Mouse (Mus musculus) forebrain, embryonic 10.5 days (tissue): ENCODE data around the gene Zfp768. TPM values are rescaled to one million over a fixed set of nuclear protein-coding genes. Genes with fewer than 3 reads are reported as not detected.
"Not testable (repeated sequence)": the region's sequence is repeated elsewhere in the genome, so short reads cannot be mapped to it uniquely, and the experiment has no call there.

Experiments
- DNase-seq: peaks from one replicate; pipeline ENCODE4 v3.0.0-alpha.2; 2017; ENCODE audit warnings: low spot score; ENCODE audit errors: extremely low spot score
- H3K27ac ChIP-seq: fragments of 300-500 bp; sonication (generic); 2 replicates; pipeline ENCODE4 v1.5.1; 2016; ENCODE audit warnings: mild to moderate bottlenecking
- H3K27me3 ChIP-seq: fragments of 300-500 bp; sonication (generic); 2 replicates; pipeline ENCODE4 v1.6.1; 2016; ENCODE audit warnings: mild to moderate bottlenecking; ENCODE audit not compliant: poor library complexity, severe bottlenecking
- H3K36me3 ChIP-seq: fragments of 300-500 bp; sonication (generic); replicated peaks from 2 replicates; pipeline ENCODE4 v1.6.1; 2016; ENCODE audit warnings: mild to moderate bottlenecking, moderate library complexity
- H3K4me1 ChIP-seq: fragments of 300-500 bp; sonication (generic); 2 replicates; pipeline ENCODE4 v1.6.1; 2016
- H3K4me3 ChIP-seq: fragments of 300-500 bp; sonication (generic); 2 replicates; pipeline ENCODE4 v1.5.1; 2016; ENCODE audit warnings: mild to moderate bottlenecking, moderate library complexity
- H3K9me3 ChIP-seq: fragments of 300-500 bp; sonication (generic); 2 replicates; pipeline ENCODE4 v1.6.1; 2016; ENCODE audit warnings: mild to moderate bottlenecking, moderate library complexity
- WGBS: fragments of 180-500 bp; shearing (Covaris S2); methylation state at CpG from one replicate; pipeline ENCODE4 v1.1.7; 2016; 5-methylcytosine and 5-hydroxymethylcytosine counted together
- polyA plus RNA-seq: library from polyadenylated mRNA; unstranded; fragments of >200 nt; fragmentation: Nextera tagmentation; extraction: Ambion mirVana; gene quantifications from 2 replicates; pipeline ENCODE4 v1.2.1, GENCODE M21; 2016

Gene Zfp768
- polyA plus RNA-seq, 1 experiment from 2014 or later: 17.6 TPM

GRCm38 (mm10) chr7:127371870-127372269 is 26.5 kb upstream of the Zfp768 start:
- not testable (repeated sequence) for H3K27ac ChIP-seq, H3K4me3 ChIP-seq, H3K9me3 ChIP-seq, H3K4me1 ChIP-seq, DNase-seq, H3K27me3 ChIP-seq
- WGBS: 83% methylated on average over 3 of the region's 3 CpGs
- peaks cover 31% of the 10 kb centered on the region for H3K36me3 ChIP-seq

GRCm38 (mm10) chr7:127371213-127371612 is 25.8 kb upstream of the Zfp768 start:
- 90% methylated on average over 2 of the region's 2 CpGs for WGBS
- H3K4me3 ChIP-seq: no peak overlapping the region
- H3K27me3 ChIP-seq: no peaks in the 10 kb centered on the region
- H3K27ac ChIP-seq: no peak overlapping the region
- H3K9me3 ChIP-seq: peaks cover 7% of the 10 kb centered on the region; the same call in 1 of the 2 replicates
- H3K36me3 ChIP-seq: peaks cover 31% of the 10 kb centered on the region
- no peak for DNase-seq
- H3K4me1 ChIP-seq: peaks cover 10% of the 10 kb centered on the region

GRCm38 (mm10) chr7:127366249-127366648 is 20.9 kb upstream of the Zfp768 start:
- Histone ChIP-seq H3K4me3 (no peak overlapping the region), H3K36me3 (no peaks in the 10 kb centered on the region), H3K27me3 (peaks cover 40% of the 10 kb centered on the region), H3K9me3 (no peaks in the 10 kb centered on the region), H3K4me1 (peaks cover 12% of the 10 kb centered on the region), H3K27ac (no peak overlapping the region)
- whole genome bisulfite sequencing: 88% methylated on average over 3 of the region's 3 CpGs
- DNase-seq: no peak

GRCm38 (mm10) chr7:127364166-127364565 is 18.8 kb upstream of the Zfp768 start:
- no peaks in the 10 kb centered on the region for H3K36me3 ChIP-seq
- no peak for DNase-seq
- no peak overlapping the region for H3K27ac ChIP-seq
- peak overlapping the region; percentile 52 for H3K4me3 ChIP-seq
- H3K4me1 ChIP-seq: peaks cover 12% of the 10 kb centered on the region
- H3K9me3 ChIP-seq: no peaks in the 10 kb centered on the region
- WGBS: 49% methylated on average over 4 of the region's 4 CpGs
- peaks cover 51% of the 10 kb centered on the region for H3K27me3 ChIP-seq

- Histone ChIP-seq H3K36me3 (no peaks in the 10 kb centered on the region), H3K27me3 (peaks cover 51% of the 10 kb centered on the region), H3K27ac (peak overlapping the region; percentile 68), H3K4me3 (peak overlapping the region; percentile 52), H3K9me3 (no peaks in the 10 kb centered on the region), H3K4me1 (peaks cover 12% of the 10 kb centered on the region)
- peak; percentile 42 for DNase-seq
- under 1% methylated on average over 24 of the region's 24 CpGs for WGBS
Measured at GRCm38 (mm10) chr7:127363475-127363921, 18.1 kb upstream of the Zfp768 start.

- H3K36me3 ChIP-seq, H3K27ac ChIP-seq, DNase-seq, H3K9me3 ChIP-seq: not testable (repeated sequence)
- Histone ChIP-seq H3K4me1 (peaks cover 12% of the 10 kb centered on the region), H3K27me3 (peaks cover 51% of the 10 kb centered on the region), H3K4me3 (peak overlapping the region; percentile 26; the same call in 1 of the 2 replicates)
- WGBS: 18% methylated on average over 13 of the region's 13 CpGs
Measured at GRCm38 (mm10) chr7:127362418-127362817, 17.0 kb upstream of the Zfp768 start.

GRCm38 (mm10) chr7:127361449-127361848 is 16.1 kb upstream of the Zfp768 start:
- H3K9me3 ChIP-seq: no peaks in the 10 kb centered on the region
- no peak for DNase-seq
- H3K36me3 ChIP-seq: no peaks in the 10 kb centered on the region
- no peak overlapping the region; the same call in 1 of the 2 replicates for H3K27ac ChIP-seq
- no peak overlapping the region for H3K4me3 ChIP-seq
- H3K27me3 ChIP-seq: peaks cover 51% of the 10 kb centered on the region
- 59% methylated on average over 13 of the region's 13 CpGs for WGBS
- peaks cover 12% of the 10 kb centered on the region for H3K4me1 ChIP-seq

- Histone ChIP-seq H3K27ac (no peak overlapping the region), H3K36me3 (no peaks in the 10 kb centered on the region), H3K4me3 (no peak overlapping the region), H3K27me3 (peaks cover 44% of the 10 kb centered on the region), H3K4me1 (peaks cover 12% of the 10 kb centered on the region), H3K9me3 (no peaks in the 10 kb centered on the region)
- DNase-seq: no peak
- 85% methylated on average over 4 of the region's 4 CpGs for WGBS
Measured at GRCm38 (mm10) chr7:127360265-127360664, 14.9 kb upstream of the Zfp768 start.

GRCm38 (mm10) chr7:127358472-127358871 is 13.1 kb upstream of the Zfp768 start:
- no peak overlapping the region for H3K4me3 ChIP-seq
- peaks cover 26% of the 10 kb centered on the region for H3K27me3 ChIP-seq
- H3K27ac ChIP-seq: no peak overlapping the region
- 0 out of 2 replicates have a peak, but pooled peaks cover under 1% of the 10 kb centered on the region for H3K9me3 ChIP-seq
- WGBS: 74% methylated on average over 4 of the region's 4 CpGs
- H3K36me3 ChIP-seq: no peaks in the 10 kb centered on the region
- no peak for DNase-seq
- H3K4me1 ChIP-seq: peaks cover 3% of the 10 kb centered on the region

- no peak for DNase-seq
- peaks cover 20% of the 10 kb centered on the region for H3K27me3 ChIP-seq
- 0 out of 2 replicates have a peak, but pooled peaks cover 3% of the 10 kb centered on the region for H3K9me3 ChIP-seq
- H3K36me3 ChIP-seq: no peaks in the 10 kb centered on the region
- H3K4me1 ChIP-seq: no peaks in the 10 kb centered on the region
- no peak overlapping the region for H3K4me3 ChIP-seq
- no peak overlapping the region for H3K27ac ChIP-seq
- WGBS: 72% methylated on average over 2 of the region's 2 CpGs
Measured at GRCm38 (mm10) chr7:127357871-127358270, 12.5 kb upstream of the Zfp768 start.

GRCm38 (mm10) chr7:127355796-127356195 is 10.4 kb upstream of the Zfp768 start:
- no peak overlapping the region for H3K27ac ChIP-seq
- peaks cover 6% of the 10 kb centered on the region; the same call in 1 of the 2 replicates for H3K27me3 ChIP-seq
- no peak for DNase-seq
- H3K4me1 ChIP-seq: no peaks in the 10 kb centered on the region
- no peaks in the 10 kb centered on the region for H3K36me3 ChIP-seq
- WGBS: 69% methylated on average over 3 of the region's 3 CpGs
- H3K9me3 ChIP-seq: 0 out of 2 replicates have a peak, but pooled peaks cover 3% of the 10 kb centered on the region
- no peak overlapping the region for H3K4me3 ChIP-seq

- 0 out of 2 replicates have a peak, but pooled peaks cover 3% of the 10 kb centered on the region for H3K9me3 ChIP-seq
- H3K27me3 ChIP-seq: no peaks in the 10 kb centered on the region
- no peak overlapping the region for H3K4me3 ChIP-seq
- H3K36me3 ChIP-seq: no peaks in the 10 kb centered on the region
- no peak overlapping the region for H3K27ac ChIP-seq
- 90% methylated on average over 5 of the region's 5 CpGs for WGBS
- no peak for DNase-seq
- peaks cover 12% of the 10 kb centered on the region for H3K4me1 ChIP-seq
Measured at GRCm38 (mm10) chr7:127351230-127352004, 6.0 kb upstream of the Zfp768 start.

- peaks cover 23% of the 10 kb centered on the region for H3K36me3 ChIP-seq
- H3K27me3 ChIP-seq: no peaks in the 10 kb centered on the region
- peak overlapping the region; percentile 98 for H3K27ac ChIP-seq
- H3K4me1 ChIP-seq: peaks cover 40% of the 10 kb centered on the region
- WGBS: 16% methylated on average over 8 of the region's 8 CpGs
- no peak for DNase-seq
- H3K9me3 ChIP-seq: no peaks in the 10 kb centered on the region
- peak overlapping the region; percentile 95 for H3K4me3 ChIP-seq
Measured at GRCm38 (mm10) chr7:127346676-127347075, 1.3 kb upstream of the Zfp768 start.
